Mouse (Mus musculus) spleen, postnatal 10 days (tissue): ENCODE measurements around the gene Pts.

Experiments used
- DNase-seq, 2 experiments: peaks; one replicate each; pipeline ENCODE4 v3.0.0; 2021 to 2022; ENCODE audit warnings: low spot score in 2 of 2

The Pts gene

DNA sequence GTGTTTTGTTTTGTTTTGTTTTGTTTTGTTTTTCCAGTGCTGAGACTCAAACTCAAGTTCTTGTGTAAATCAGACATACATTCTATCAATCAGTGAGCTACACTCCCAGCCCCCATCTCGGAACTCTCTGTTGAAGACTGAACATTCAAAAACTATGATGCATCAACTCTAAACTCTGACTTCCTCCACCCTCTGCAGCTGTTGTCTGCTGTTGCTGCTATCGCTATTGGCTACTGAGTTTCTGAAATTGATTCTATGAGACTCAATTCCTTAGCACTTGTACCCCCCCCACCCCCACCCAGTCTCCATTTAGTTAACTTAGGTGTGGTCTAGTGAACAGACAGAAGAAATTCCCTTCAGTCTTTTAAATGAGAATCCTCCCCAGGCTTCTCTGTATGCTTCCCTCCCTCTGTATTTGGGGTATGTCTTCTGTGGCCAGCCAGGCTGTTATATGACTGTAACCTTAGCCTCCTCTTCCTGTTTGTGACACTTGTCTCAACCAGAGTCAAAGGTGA, 36.9 kb downstream of the Pts start:
- DNase-seq = no peak

DNA sequence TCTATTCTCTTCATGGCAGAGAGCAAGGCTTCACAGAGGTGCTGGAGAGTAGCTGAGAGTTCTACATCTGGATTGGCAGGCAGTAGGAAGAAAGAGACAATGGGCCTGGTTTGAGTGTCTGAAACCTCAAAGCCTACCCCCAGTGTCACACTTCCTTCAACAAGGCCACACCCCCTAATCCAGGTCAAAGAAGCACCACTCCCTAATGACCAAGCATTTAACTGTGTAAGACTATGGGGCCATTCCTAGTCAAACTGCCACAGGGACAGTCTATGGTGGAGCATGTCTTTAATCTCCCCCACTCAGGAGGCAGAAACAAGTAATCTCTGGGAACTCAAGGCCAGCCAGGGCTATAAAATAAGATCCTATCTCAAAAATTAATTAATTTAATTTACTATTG, 37.7 kb downstream of the Pts start:
- DNase-seq = no peak

GRCm38 (mm10) chr9:50485521-50485920, 43.0 kb downstream of the Pts start:
- DNase-seq = no peak

DNA sequence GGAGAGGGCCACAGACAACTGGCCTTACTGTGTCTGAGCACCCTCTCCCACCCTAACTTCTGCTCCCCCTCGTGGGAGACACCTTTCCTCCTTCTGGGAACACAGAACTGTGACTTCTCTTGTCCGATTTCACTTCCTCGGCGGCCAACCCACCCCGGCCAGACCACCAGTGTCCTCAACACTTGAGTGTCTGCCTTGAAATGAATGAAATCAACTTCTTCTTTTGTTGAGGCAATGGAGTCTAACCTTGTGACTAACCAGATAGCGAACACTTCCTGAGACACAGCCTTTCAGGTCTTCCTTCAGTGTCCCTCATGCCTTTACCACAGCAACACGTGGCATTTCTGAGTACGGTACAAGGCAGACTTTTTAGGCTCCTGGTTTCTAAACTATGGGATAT, 45.8 kb downstream of the Pts start:
- DNase-seq = no peak

DNA sequence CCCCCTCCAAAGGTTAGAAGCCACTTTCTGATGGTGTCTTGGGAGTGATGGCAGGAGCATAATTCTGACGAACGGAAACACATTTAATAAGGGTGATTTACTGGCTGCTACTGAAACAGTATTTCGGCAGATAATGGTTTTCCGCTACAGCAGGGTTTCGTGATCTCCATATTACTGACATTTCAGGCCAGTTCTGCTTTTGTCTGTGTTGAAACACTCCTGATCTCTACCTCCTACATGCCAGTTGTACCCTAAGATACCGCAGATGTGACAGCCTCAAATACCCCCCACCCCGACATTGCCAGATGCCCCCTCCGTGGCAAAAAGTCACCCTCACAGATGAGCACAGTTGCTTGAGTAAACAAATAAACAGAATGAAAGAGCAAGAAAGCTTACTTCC, 49.0 kb downstream of the Pts start:
- DNase-seq = no peak

DNA sequence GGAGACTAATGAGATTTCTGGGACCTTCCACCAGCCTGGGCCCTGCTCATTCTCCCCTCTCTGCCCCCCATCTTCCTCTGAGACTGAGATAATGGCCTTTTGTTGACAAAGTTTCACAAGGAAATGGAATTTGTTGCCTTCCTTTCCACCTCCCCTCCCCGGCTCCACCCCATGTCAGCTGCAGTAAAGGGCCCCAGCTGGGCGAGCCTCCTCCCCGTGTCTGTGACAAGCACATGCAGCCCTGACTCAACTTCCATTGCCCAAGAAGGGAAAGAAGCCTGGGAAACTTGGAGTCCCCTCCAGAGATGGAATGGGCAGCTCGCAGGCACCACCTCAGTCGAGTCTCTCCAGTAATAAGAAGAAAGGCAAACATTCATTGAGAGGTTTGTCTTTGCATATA, 49.7 kb downstream of the Pts start:
- no peak for DNase-seq

- DNase-seq = no peak
These were observed 51.3 kb downstream of the Pts start for GRCm38 (mm10) chr9:50477270-50477669.

DNA sequence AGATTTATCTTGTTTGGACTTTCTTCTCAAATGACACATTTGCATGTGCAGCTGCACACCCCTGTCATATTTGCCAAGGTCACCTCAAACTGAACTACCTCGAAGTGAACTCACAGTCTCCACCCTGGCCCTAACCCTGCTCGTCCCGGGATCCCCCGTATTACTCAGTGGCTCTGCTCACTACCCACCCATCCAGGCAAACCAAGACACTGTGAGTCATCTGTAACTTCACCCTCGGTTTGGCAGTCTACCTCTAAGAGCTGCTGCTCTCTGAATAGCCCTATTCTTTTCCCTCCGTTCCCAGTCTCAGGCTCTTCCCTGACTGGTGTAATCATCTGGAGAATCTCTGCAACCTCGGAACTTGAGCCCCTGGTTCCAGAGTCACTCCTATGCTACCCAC, 51.9 kb downstream of the Pts start:
- no peak for DNase-seq

DNA sequence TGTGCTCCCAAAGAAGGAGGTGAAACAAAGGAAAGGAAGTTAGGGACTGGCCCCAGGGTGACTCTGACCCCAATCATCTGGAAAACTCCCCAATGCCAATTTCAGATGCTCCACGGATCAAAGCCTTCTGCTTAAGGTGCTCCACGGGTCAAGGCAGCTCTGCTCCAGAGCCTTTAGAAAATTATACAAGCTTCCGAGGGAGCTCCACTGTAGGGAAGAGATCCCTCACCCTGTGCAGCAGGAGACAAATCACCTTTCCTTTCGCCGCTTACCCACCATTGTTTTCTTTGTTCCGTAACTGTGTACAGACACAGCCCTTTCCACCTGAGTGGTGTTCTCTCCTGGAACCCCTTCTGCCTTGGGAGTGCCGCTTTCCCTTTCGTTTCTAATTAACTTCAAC, 52.8 kb downstream of the Pts start:
- no peak for DNase-seq

DNA sequence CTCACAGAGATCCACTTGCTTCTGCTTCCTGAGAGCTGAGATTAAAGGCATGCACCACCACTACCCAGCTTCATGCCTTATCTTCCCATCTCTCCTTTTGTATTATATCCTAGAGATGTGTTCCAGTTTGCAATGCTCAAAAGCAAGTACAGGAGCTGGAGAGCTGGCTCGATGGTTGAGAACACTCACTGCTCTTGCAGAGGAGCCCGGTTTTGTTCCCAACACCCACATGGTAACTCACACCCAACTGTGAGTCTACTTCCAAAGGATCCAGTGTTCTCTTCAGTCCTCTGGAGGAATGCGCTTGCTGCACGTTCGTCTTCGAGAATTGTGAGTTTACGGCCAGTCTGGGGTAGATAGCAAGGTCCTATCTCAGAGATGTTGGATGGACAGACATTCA, 53.2 kb downstream of the Pts start:
- DNase-seq = no peak
